Mouse (Mus musculus) gastrocnemius, postnatal 36 days (tissue): Measurements from ENCODE around the gene Gm3676. TPM values are rescaled to one million over a fixed set of nuclear protein-coding genes. Genes with fewer than 3 reads are reported as not detected.
"Not testable (repeated sequence)": the region's sequence is repeated elsewhere in the genome, so short reads cannot be mapped to it uniquely, and the experiment has no call there.

Source experiments
- DNase-seq, 2 experiments: peaks; one replicate each; pipeline ENCODE4 v3.0.0; 2022
- intact Hi-C: fragments of 180-260 bp; cut with DNase I; formaldehyde crosslinking; loops from one replicate; pipeline ENCODE4 v1.15.1; 2025
- long read RNA-seq, 2 experiments: library from polyadenylated mRNA; stranded (forward); transcript quantifications; one replicate each; pipeline ENCODE4 v2.0.0; 2021
- total RNA-seq, 2 experiments: library from RNA; stranded (reverse); gene quantifications; 2 replicates each; pipeline ENCODE4 v1.2.3; 2021

Gene Gm3676
- total RNA-seq, result not detected
- long read RNA-seq, experiment 1, result 0 reads
- long read RNA-seq, experiment 2, result 0 reads

GRCm38 (mm10) chr14:41646387-41646786, at the start of gene Gm3676:
TSS of gene Gm3676 (minus strand) at chr14:41646487.
- DNase-seq, intact Hi-C loops: not testable (repeated sequence)

GRCm38 (mm10) chr14:41648176-41648575, 1.9 kb upstream of the Gm3676 start:
- intact Hi-C loops, DNase-seq: not testable (repeated sequence)

- intact Hi-C loops, DNase-seq: not testable (repeated sequence)
Observed at GRCm38 (mm10) chr14:41630144-41630543, 16.1 kb downstream of the Gm3676 start.

- intact Hi-C loops, result not testable (repeated sequence)
Observed at GRCm38 (mm10) chr14:41624512-41624911, 21.8 kb downstream of the Gm3676 start, which contains the start of gene Gm3072. TSS of gene Gm3072 (minus strand) at chr14:41624612.

GRCm38 (mm10) chr14:41622535-41622934, 23.8 kb downstream of the Gm3676 start:
- intact Hi-C loops, DNase-seq: not testable (repeated sequence)

More at GRCm38 (mm10) chr14:41624512-41624911, 21.8 kb downstream of the Gm3676 start, which contains the start of gene Gm3072:
- not testable (repeated sequence) for DNase-seq

GRCm38 (mm10) chr14:41610690-41611089, 35.6 kb downstream of the Gm3676 start:
- DNase-seq, intact Hi-C loops: not testable (repeated sequence)

GRCm38 (mm10) chr14:41600935-41601334, 45.4 kb downstream of the Gm3676 start:
- DNase-seq, intact Hi-C loops: not testable (repeated sequence)

Other genes with a start within 250 kb of the Gm3676 start
- gene Gm6482, start 238.2 kb downstream of the Gm3676 start, total RNA-seq, result not detected
- not detected for gene Gm7954, start 193.0 kb downstream of the Gm3676 start, total RNA-seq
- gene Gm3486, start 157.0 kb downstream of the Gm3676 start, total RNA-seq, result not detected
- not detected for gene Gm7970, start 90.9 kb downstream of the Gm3676 start, total RNA-seq
- not detected for gene 1700049E17Rik2, start 73.3 kb downstream of the Gm3676 start, total RNA-seq
- not detected for gene Gm3072, start 21.9 kb downstream of the Gm3676 start, total RNA-seq
- gene Gm8068, start 55.4 kb upstream of the Gm3676 start, total RNA-seq, result not detected
- not detected for gene Gm7929, start 104.1 kb upstream of the Gm3676 start, total RNA-seq
- gene Gm47189, start 126.0 kb upstream of the Gm3676 start, total RNA-seq, result not detected